Mouse (Mus musculus): ENCODE measurements at regions not wholly inside any gene's neighbourhood (a gene's known extent, or its start where the extent isn't known, plus 50 kb on each side); places are given as distances from the start of the nearest gene placed in this dataset.

GRCm38 (mm10) chr15:102776218-102776850, 54.4 kb upstream of the Calcoco1 start:
- no peak for DNase-seq

- DNase-seq, result peak; percentile 72
These were observed 58.6 kb upstream of the Calcoco1 start for GRCm38 (mm10) chr15:102780626-102781025.

GRCm38 (mm10) chr15:102782988-102783799, 61.2 kb upstream of the Calcoco1 start:
- DNase-seq, result peak; percentile 53

- peak; percentile 86 for DNase-seq
These were observed 63.3 kb upstream of the Calcoco1 start for GRCm38 (mm10) chr15:102785055-102785820.

- DNase-seq, result no peak
These were observed 67.0 kb upstream of the Calcoco1 start for GRCm38 (mm10) chr15:102788846-102789518.

GRCm38 (mm10) chr15:102797020-102797618, 75.1 kb upstream of the Calcoco1 start:
- no peak for DNase-seq

- DNase-seq, result no peak
These were observed 78.1 kb upstream of the Calcoco1 start for GRCm38 (mm10) chr15:102800049-102800448.

GRCm38 (mm10) chr15:102802265-102802813, 80.4 kb upstream of the Calcoco1 start:
- peak; percentile 19 for DNase-seq

- DNase-seq, result peak; percentile 58
These were observed 85.4 kb upstream of the Calcoco1 start for GRCm38 (mm10) chr15:102807353-102807752.

- no peak for DNase-seq
These were observed 97.2 kb upstream of the Calcoco1 start for GRCm38 (mm10) chr15:102819181-102819580.

- DNase-seq, result no peak
These were observed 81.2 kb upstream of the Hoxc13 start for GRCm38 (mm10) chr15:102839688-102840087.

GRCm38 (mm10) chr15:102862374-102862773, 58.5 kb upstream of the Hoxc13 start:
- no peak for DNase-seq

- no peak for DNase-seq
These were observed 54.1 kb upstream of the Hoxc13 start for GRCm38 (mm10) chr15:102866788-102867187.
